Comparison of ENCODE assay signal across 8 mouse cellular contexts in genomic region chr8:106870537-106871327, GRCm38 (mm10). TPM values are rescaled to one million over a fixed set of nuclear protein-coding genes. Genes with fewer than 3 reads are reported as not detected.
DNase-seq lines count a peak whose midpoint lies in the region; ATAC-seq lines count a peak whose summit lies in the region.

No protein-coding gene starts in this region.

- DNase-seq in CD4-positive helper T cell, adult 2 months (ENCODE audit: low read depth, low spot score) = peak; percentile 25
- DNase-seq in adrenal gland, postnatal 36 days = peak; percentile 79 to 81
- peak; percentile 85 for DNase-seq in forebrain, embryonic 11.5 days (ENCODE audit: low spot score)
- peak; percentile 72 to 83 for DNase-seq in kidney, postnatal 36 days
- DNase-seq in ovary, postnatal 14 days (ENCODE audit: low spot score) = peak; percentile 45
- DNase-seq in MN1 (ENCODE audit: low spot score) = no peak

- peak overlapping the region; percentile 70 for H3K9ac ChIP-seq in forebrain, embryonic 11.5 days (ENCODE audit: low read length)
- peak overlapping the region; percentile 66 for H3K9ac ChIP-seq in heart, embryonic 15.5 days
- H3K9ac ChIP-seq in lung, embryonic 16.5 days (ENCODE audit: low read length) = peak overlapping the region; percentile 69

- ATAC-seq in forebrain, embryonic 11.5 days (replicated peaks; ENCODE audit: low FRiP score) = peak; percentile 67
- ATAC-seq in heart, embryonic 15.5 days (replicated peaks; ENCODE audit: insufficient number of reproducible peaks, insufficient read depth, low FRiP score, low read depth) = peak; percentile 41; the same call in 1 of the 2 replicates
- ATAC-seq in lung, embryonic 16.5 days (ENCODE audit: low read depth) = peak; percentile 67

- H3K36me3 ChIP-seq in forebrain, embryonic 11.5 days (ENCODE audit: control insufficient read depth, insufficient read depth, low read length) = no peaks in the 10 kb centered on the region
- H3K36me3 ChIP-seq in heart, embryonic 15.5 days = peaks cover 6% of the 10 kb centered on the region; the same call in 1 of the 2 replicates
- no peaks in the 10 kb centered on the region; the same call in 1 of the 2 replicates for H3K36me3 ChIP-seq in lung, embryonic 16.5 days (ENCODE audit: control insufficient read depth, insufficient read depth, low read length)

- peaks cover 22% of the 10 kb centered on the region for H3K4me1 ChIP-seq in forebrain, embryonic 11.5 days (replicated peaks; ENCODE audit: control insufficient read depth, insufficient read depth, low read length)
- H3K4me1 ChIP-seq in heart, embryonic 15.5 days (replicated peaks) = peaks cover 34% of the 10 kb centered on the region
- peaks cover 25% of the 10 kb centered on the region for H3K4me1 ChIP-seq in lung, embryonic 16.5 days (replicated peaks; ENCODE audit: control insufficient read depth, insufficient read depth, low read length)

- under 1% methylated on average over 47 of the region's 63 CpGs for WGBS in forebrain, embryonic 11.5 days
- under 1% methylated on average over 60 of the region's 63 CpGs for WGBS in heart, embryonic 15.5 days
- WGBS in lung, embryonic 16.5 days = under 1% methylated on average over 46 of the region's 63 CpGs

- H3K27ac ChIP-seq in forebrain, embryonic 11.5 days (ENCODE audit: low read depth, low read length) = no peak overlapping the region
- no peak overlapping the region for H3K27ac ChIP-seq in heart, embryonic 15.5 days
- H3K27ac ChIP-seq in lung, embryonic 16.5 days (ENCODE audit: low read length) = no peak overlapping the region

- H3K4me2 ChIP-seq in forebrain, embryonic 11.5 days (ENCODE audit: low read depth, low read length, severe bottlenecking) = peak overlapping the region; percentile 98
- H3K4me2 ChIP-seq in heart, embryonic 15.5 days = peak overlapping the region; percentile 99
- H3K4me2 ChIP-seq in lung, embryonic 16.5 days (ENCODE audit: low read depth, low read length) = peak overlapping the region; percentile 99

- peak overlapping the region; percentile 54 for H3K4me3 ChIP-seq in forebrain, embryonic 11.5 days (ENCODE audit: low read depth, low read length)
- peak overlapping the region; percentile 66 for H3K4me3 ChIP-seq in heart, embryonic 15.5 days
- peak overlapping the region; percentile 62 for H3K4me3 ChIP-seq in lung, embryonic 16.5 days (ENCODE audit: low read length)

- no peaks in the 10 kb centered on the region for H3K9me3 ChIP-seq in forebrain, embryonic 11.5 days (ENCODE audit: control insufficient read depth, low read length)
- no peaks in the 10 kb centered on the region for H3K9me3 ChIP-seq in heart, embryonic 15.5 days (replicated peaks)
- H3K9me3 ChIP-seq in lung, embryonic 16.5 days (ENCODE audit: control insufficient read depth, low read length) = no peaks in the 10 kb centered on the region

- peaks cover 18% of the 10 kb centered on the region for H3K27me3 ChIP-seq in forebrain, embryonic 11.5 days (ENCODE audit: control insufficient read depth, insufficient read depth, low read length)
- H3K27me3 ChIP-seq in heart, embryonic 15.5 days = peaks cover 28% of the 10 kb centered on the region
- peaks cover 14% of the 10 kb centered on the region; the same call in 1 of the 2 replicates for H3K27me3 ChIP-seq in lung, embryonic 16.5 days (ENCODE audit: control insufficient read depth, insufficient read depth, low read depth, low read length)

RNA-seq across cellular contexts. Expression of gene Has3, which starts 0.7 kb away (rescaled TPM):
- 1 to 10 TPM in 1 of 2 experiments, under 1 TPM in 1; 0.20 to 1.5 TPM for total RNA-seq in adrenal gland, postnatal 36 days (2021)
- 0.29 and 0.95 TPM in 2 replicates for polyA plus RNA-seq in forebrain, embryonic 11.5 days (2014; fragmentation: Nextera tagmentation; extraction: Ambion mirVana)
- polyA plus RNA-seq in heart, embryonic 15.5 days (2015; fragmentation: Nextera tagmentation; extraction: Ambion mirVana) = 0.14 and 0.27 TPM in 2 replicates
- polyA plus RNA-seq in lung, embryonic 16.5 days (2015; fragmentation: Nextera tagmentation; extraction: Ambion mirVana) = 0.23 and 0.24 TPM in 2 replicates

RNA-seq across cellular contexts. Expression of gene Utp4, which starts 22.7 kb away (rescaled TPM):
- total RNA-seq in adrenal gland, postnatal 36 days (2021) = 10 to 100 TPM; 48.7 to 50.6 TPM
- 79.6 and 80.9 TPM in 2 replicates for polyA plus RNA-seq in forebrain, embryonic 11.5 days (2014; fragmentation: Nextera tagmentation; extraction: Ambion mirVana)
- 36.4 and 43.1 TPM in 2 replicates for polyA plus RNA-seq in heart, embryonic 15.5 days (2015; fragmentation: Nextera tagmentation; extraction: Ambion mirVana)
- polyA plus RNA-seq in lung, embryonic 16.5 days (2015; fragmentation: Nextera tagmentation; extraction: Ambion mirVana) = 54.4 and 59.7 TPM in 2 replicates
